Mouse (Mus musculus) thymus, postnatal 14 days (tissue): ENCODE data around the gene Siah1a.

Experiments
- DNase-seq: peaks from one replicate; pipeline ENCODE4 v3.0.0; 2021

Gene Siah1a

GRCm38 (mm10) chr8:86744313-86745220 lies 1.2 kb downstream of the Siah1a start:
- DNase-seq = peak; percentile 20

- DNase-seq = no peak
Observed at GRCm38 (mm10) chr8:86742605-86743345, 3.0 kb downstream of the Siah1a start.

GRCm38 (mm10) chr8:86741627-86742026 lies 4.1 kb downstream of the Siah1a start:
- no peak for DNase-seq

- no peak for DNase-seq
Observed at GRCm38 (mm10) chr8:86740899-86741298, 4.8 kb downstream of the Siah1a start.

- peak; percentile 18 for DNase-seq
Observed at GRCm38 (mm10) chr8:86735446-86736111, 10.2 kb downstream of the Siah1a start.

GRCm38 (mm10) chr8:86734954-86735353 lies 10.8 kb downstream of the Siah1a start:
- DNase-seq = no peak

GRCm38 (mm10) chr8:86734171-86734570 lies 11.6 kb downstream of the Siah1a start:
- DNase-seq = no peak

- no peak for DNase-seq
Observed at GRCm38 (mm10) chr8:86730860-86731259, 14.9 kb downstream of the Siah1a start.

GRCm38 (mm10) chr8:86730303-86730702 lies 15.4 kb downstream of the Siah1a start:
- DNase-seq = no peak

- DNase-seq = no peak
Observed at GRCm38 (mm10) chr8:86728224-86728950, 17.3 kb downstream of the Siah1a start.

- no peak for DNase-seq
Observed at GRCm38 (mm10) chr8:86726959-86727358, 18.8 kb downstream of the Siah1a start.

GRCm38 (mm10) chr8:86721490-86721889 lies 24.2 kb downstream of the Siah1a start:
- no peak for DNase-seq

- DNase-seq = peak; percentile 47
Observed at GRCm38 (mm10) chr8:86720756-86721459, 24.8 kb downstream of the Siah1a start.

GRCm38 (mm10) chr8:86719368-86719767 lies 26.4 kb downstream of the Siah1a start:
- DNase-seq = no peak

- no peak for DNase-seq
Observed at GRCm38 (mm10) chr8:86718332-86718994, 27.3 kb downstream of the Siah1a start.

GRCm38 (mm10) chr8:86713407-86714188 lies 32.1 kb downstream of the Siah1a start:
- DNase-seq = no peak

- DNase-seq = no peak
Observed at GRCm38 (mm10) chr8:86712594-86712993, 33.1 kb downstream of the Siah1a start.

GRCm38 (mm10) chr8:86707873-86708272 lies 37.9 kb downstream of the Siah1a start:
- peak; percentile 84 for DNase-seq

GRCm38 (mm10) chr8:86706756-86707155 lies 39.0 kb downstream of the Siah1a start:
- peak; percentile 57 for DNase-seq

GRCm38 (mm10) chr8:86705317-86705716 lies 40.4 kb downstream of the Siah1a start:
- DNase-seq = no peak

- DNase-seq = no peak
Observed at GRCm38 (mm10) chr8:86702453-86702852, 43.3 kb downstream of the Siah1a start.
